Mouse (Mus musculus): ENCODE results near the gene Slc44a5. TPM values are rescaled to one million over a fixed set of nuclear protein-coding genes. Genes with fewer than 3 reads are reported as not detected.
"Not testable (repeated sequence)": the region's sequence is repeated elsewhere in the genome, so short reads cannot be mapped to it uniquely, and the experiment has no call there.

Slc44a5 gene
- polyA plus RNA-seq, 1 experiment from 2014 or later = 0.73 TPM

DNA sequence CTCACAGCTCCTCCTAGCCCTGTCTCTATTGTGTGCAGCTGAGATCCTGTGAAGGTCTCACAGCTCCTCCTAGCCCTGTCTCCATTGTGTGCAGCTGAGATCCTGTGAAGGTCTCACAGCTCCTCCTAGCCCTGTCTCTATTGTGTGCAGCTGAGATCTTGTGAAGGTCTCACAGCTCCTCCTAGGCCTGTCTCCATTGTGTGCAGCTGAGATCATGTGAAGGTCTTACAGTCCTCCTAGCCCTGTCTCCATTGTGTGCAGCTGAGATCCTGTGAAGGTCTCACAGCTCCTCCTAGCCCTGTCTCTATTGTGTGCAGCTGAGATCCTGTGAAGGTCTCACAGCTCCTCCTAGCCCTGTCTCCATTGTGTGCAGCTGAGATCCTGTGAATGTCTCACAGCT, 98.8 kb downstream of the Slc44a5 start:
- H3K4me3 ChIP-seq; H3K9me3 ChIP-seq; ATAC-seq (ENCODE audit: insufficient number of reproducible peaks, low FRiP score, low TSS enrichment, low read depth); H3K4me2 ChIP-seq; H3K9ac ChIP-seq; H3K4me1 ChIP-seq; H3K27me3 ChIP-seq; H3K36me3 ChIP-seq; H3K27ac ChIP-seq: not testable (repeated sequence)

DNA sequence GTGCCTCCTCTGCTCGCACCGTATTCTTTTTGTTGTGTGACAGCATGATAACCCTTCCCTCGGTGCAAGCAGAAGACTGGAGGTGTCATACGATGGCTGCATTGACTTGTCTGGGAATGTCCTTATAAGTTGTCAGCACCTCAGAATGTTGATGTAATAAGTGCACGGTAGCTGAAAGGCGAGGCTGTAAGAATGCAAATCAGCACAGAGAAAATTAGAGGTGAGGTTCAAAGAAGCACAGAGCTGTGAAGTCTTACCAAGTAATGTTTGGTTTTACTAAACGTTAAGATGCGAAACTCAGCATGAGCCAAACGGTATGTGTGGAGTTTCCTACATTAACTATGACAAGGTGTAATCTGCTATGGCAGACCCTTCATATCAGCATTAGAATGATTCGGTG, 102.5 kb downstream of the Slc44a5 start:
- H3K4me1 ChIP-seq = no peaks in the 10 kb centered on the region
- no peak overlapping the region for H3K4me2 ChIP-seq
- H3K36me3 ChIP-seq = no peaks in the 10 kb centered on the region
- H3K9ac ChIP-seq = no peak overlapping the region
- 69% methylated on average over 10 of the region's 10 CpGs for WGBS
- no peak overlapping the region for H3K27ac ChIP-seq
- no peak overlapping the region for H3K4me3 ChIP-seq
- no peaks in the 10 kb centered on the region for H3K9me3 ChIP-seq
- H3K27me3 ChIP-seq = no peaks in the 10 kb centered on the region
- ATAC-seq (ENCODE audit: insufficient number of reproducible peaks, low FRiP score, low TSS enrichment, low read depth) = no peak

GRCm38 (mm10) chr3:154081687-154082086, 108.5 kb downstream of the Slc44a5 start:
- WGBS = 90% methylated on average over 12 of the region's 12 CpGs
- no peaks in the 10 kb centered on the region for H3K9me3 ChIP-seq
- H3K4me3 ChIP-seq = no peak overlapping the region
- H3K27ac ChIP-seq = no peak overlapping the region
- no peaks in the 10 kb centered on the region for H3K27me3 ChIP-seq
- ATAC-seq (ENCODE audit: insufficient number of reproducible peaks, low FRiP score, low TSS enrichment, low read depth) = no peak
- no peaks in the 10 kb centered on the region for H3K4me1 ChIP-seq
- H3K36me3 ChIP-seq = no peaks in the 10 kb centered on the region
- H3K9ac ChIP-seq = no peak overlapping the region
- H3K4me2 ChIP-seq = no peak overlapping the region

DNA sequence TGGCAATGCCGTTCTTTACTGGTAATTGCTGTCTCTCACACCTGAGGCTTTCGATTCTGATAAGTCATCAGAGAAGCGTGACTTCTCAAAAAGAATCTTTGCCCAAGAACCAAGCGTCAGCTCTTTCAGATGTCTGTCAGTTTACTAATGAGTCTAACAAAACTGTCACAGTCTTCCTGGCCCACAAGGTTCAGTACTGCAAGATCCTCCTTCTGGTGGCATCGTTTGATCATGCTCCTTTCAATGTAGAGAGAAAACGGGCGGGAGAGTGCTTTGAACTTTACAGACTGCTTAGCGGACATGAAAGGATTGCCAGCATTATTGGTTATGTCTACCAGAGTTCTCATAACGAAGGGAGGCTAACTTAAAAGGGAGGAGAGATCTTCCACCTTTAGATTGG, 109.0 kb downstream of the Slc44a5 start:
- WGBS = 36% methylated on average over 9 of the region's 9 CpGs
- no peak for ATAC-seq (ENCODE audit: insufficient number of reproducible peaks, low FRiP score, low TSS enrichment, low read depth)
- no peaks in the 10 kb centered on the region for H3K36me3 ChIP-seq

GRCm38 (mm10) chr3:154082961-154083360, 109.7 kb downstream of the Slc44a5 start:
- Histone ChIP-seq H3K4me1 (no peaks in the 10 kb centered on the region), H3K9me3 (no peaks in the 10 kb centered on the region), H3K27ac (no peak overlapping the region), H3K27me3 (no peaks in the 10 kb centered on the region), H3K9ac (no peak overlapping the region), H3K4me3 (no peak overlapping the region), H3K36me3 (no peaks in the 10 kb centered on the region), H3K4me2 (no peak overlapping the region)
- no peak for ATAC-seq (ENCODE audit: insufficient number of reproducible peaks, low FRiP score, low TSS enrichment, low read depth)
- 67% methylated on average over 7 of the region's 7 CpGs for WGBS

More for the DNA sequence above, 109.0 kb downstream of the Slc44a5 start:
- Histone ChIP-seq H3K9ac (no peak overlapping the region), H3K4me2 (no peak overlapping the region), H3K4me3 (no peak overlapping the region), H3K9me3 (no peaks in the 10 kb centered on the region), H3K27me3 (no peaks in the 10 kb centered on the region), H3K4me1 (no peaks in the 10 kb centered on the region), H3K27ac (no peak overlapping the region)

- H3K4me2 ChIP-seq = no peak overlapping the region
- H3K4me3 ChIP-seq = no peak overlapping the region
- no peaks in the 10 kb centered on the region for H3K9me3 ChIP-seq
- peaks cover 4% of the 10 kb centered on the region; the same call in 1 of the 2 replicates for H3K4me1 ChIP-seq
- 76% methylated on average over 5 of the region's 5 CpGs for WGBS
- H3K9ac ChIP-seq = no peak overlapping the region
- no peak for ATAC-seq (ENCODE audit: insufficient number of reproducible peaks, low FRiP score, low TSS enrichment, low read depth)
- no peak overlapping the region for H3K27ac ChIP-seq
- no peaks in the 10 kb centered on the region for H3K27me3 ChIP-seq
- no peaks in the 10 kb centered on the region for H3K36me3 ChIP-seq
These were observed 116.8 kb downstream of the Slc44a5 start for GRCm38 (mm10) chr3:154089996-154090395.

GRCm38 (mm10) chr3:154091468-154092338, 118.5 kb downstream of the Slc44a5 start:
- H3K9me3 ChIP-seq = no peaks in the 10 kb centered on the region
- no peaks in the 10 kb centered on the region for H3K27me3 ChIP-seq
- no peaks in the 10 kb centered on the region for H3K36me3 ChIP-seq
- 64% methylated on average over 15 of the region's 15 CpGs for WGBS
- H3K9ac ChIP-seq = no peak overlapping the region
- peaks cover 4% of the 10 kb centered on the region; the same call in 1 of the 2 replicates for H3K4me1 ChIP-seq
- H3K4me2 ChIP-seq = no peak overlapping the region
- ATAC-seq (ENCODE audit: insufficient number of reproducible peaks, low FRiP score, low TSS enrichment, low read depth) = no peak
- H3K4me3 ChIP-seq = no peak overlapping the region
- no peak overlapping the region for H3K27ac ChIP-seq

- Histone ChIP-seq H3K4me2 (no peak overlapping the region), H3K36me3 (no peaks in the 10 kb centered on the region), H3K4me1 (peaks cover 4% of the 10 kb centered on the region; the same call in 1 of the 2 replicates), H3K27ac (no peak overlapping the region), H3K9me3 (no peaks in the 10 kb centered on the region), H3K27me3 (no peaks in the 10 kb centered on the region), H3K4me3 (no peak overlapping the region), H3K9ac (no peak overlapping the region)
- no peak for ATAC-seq (ENCODE audit: insufficient number of reproducible peaks, low FRiP score, low TSS enrichment, low read depth)
- 53% methylated on average over 7 of the region's 7 CpGs for WGBS
These were observed 119.2 kb downstream of the Slc44a5 start for GRCm38 (mm10) chr3:154092466-154092865.

- no peak for ATAC-seq (ENCODE audit: insufficient number of reproducible peaks, low FRiP score, low TSS enrichment, low read depth)
- H3K4me2 ChIP-seq = no peak overlapping the region
- no peaks in the 10 kb centered on the region for H3K36me3 ChIP-seq
- H3K27me3 ChIP-seq = no peaks in the 10 kb centered on the region
- H3K27ac ChIP-seq = no peak overlapping the region
- H3K9me3 ChIP-seq = no peaks in the 10 kb centered on the region
- no peak overlapping the region for H3K4me3 ChIP-seq
- H3K4me1 ChIP-seq = peaks cover 4% of the 10 kb centered on the region; the same call in 1 of the 2 replicates
- WGBS = 43% methylated on average over 8 of the region's 8 CpGs
- H3K9ac ChIP-seq = no peak overlapping the region
These were observed 120.6 kb downstream of the Slc44a5 start for GRCm38 (mm10) chr3:154093745-154094322.

DNA sequence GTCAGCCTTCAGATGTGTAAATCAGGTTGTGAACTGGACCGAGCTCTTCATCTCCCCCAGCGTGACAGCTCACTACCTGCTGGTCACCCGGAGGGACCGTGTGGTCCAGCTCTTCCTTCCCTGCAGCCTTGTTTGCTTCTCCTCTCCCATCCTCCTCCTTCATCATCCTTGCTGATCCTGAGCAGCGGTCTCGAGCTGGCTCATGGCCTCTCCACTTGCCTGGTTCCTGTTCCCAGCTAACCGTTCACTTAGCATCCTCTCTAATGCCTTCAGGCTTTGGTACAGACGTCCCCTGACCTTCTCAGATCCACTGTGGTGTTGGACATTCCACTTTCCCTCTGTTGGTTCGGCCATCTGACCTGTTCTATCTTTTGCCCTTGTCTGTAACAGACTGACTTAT, 128.4 kb downstream of the Slc44a5 start:
- Histone ChIP-seq H3K36me3 (no peaks in the 10 kb centered on the region), H3K4me1 (no peaks in the 10 kb centered on the region), H3K4me3 (no peak overlapping the region), H3K27me3 (no peaks in the 10 kb centered on the region), H3K27ac (no peak overlapping the region), H3K4me2 (no peak overlapping the region), H3K9ac (no peak overlapping the region), H3K9me3 (no peaks in the 10 kb centered on the region)
- WGBS = 76% methylated on average over 9 of the region's 9 CpGs
- ATAC-seq (ENCODE audit: insufficient number of reproducible peaks, low FRiP score, low TSS enrichment, low read depth) = no peak

DNA sequence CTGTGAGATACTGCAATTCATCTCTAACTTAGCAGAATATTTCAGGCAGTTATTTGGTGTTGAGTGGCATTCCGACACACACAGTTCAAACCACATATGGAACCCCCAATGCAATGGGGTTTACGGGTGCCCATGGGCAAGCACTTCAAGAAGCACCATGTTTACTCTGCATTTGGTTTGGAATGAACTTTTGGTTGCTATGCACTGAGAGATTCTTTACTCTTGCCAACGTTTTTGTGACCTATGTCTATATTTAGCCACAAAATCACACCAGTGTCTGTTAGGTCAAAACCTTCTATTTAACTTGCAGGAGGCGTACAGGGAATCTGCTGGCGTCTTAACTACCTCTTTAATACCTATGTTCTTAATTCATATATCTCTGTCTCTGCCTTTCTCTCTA, 137.3 kb downstream of the Slc44a5 start:
- Histone ChIP-seq H3K27me3 (no peaks in the 10 kb centered on the region), H3K27ac (no peak overlapping the region), H3K36me3 (no peaks in the 10 kb centered on the region), H3K4me3 (no peak overlapping the region), H3K9me3 (no peaks in the 10 kb centered on the region), H3K4me2 (no peak overlapping the region), H3K9ac (no peak overlapping the region), H3K4me1 (no peaks in the 10 kb centered on the region)
- WGBS = 52% methylated on average over 5 of the region's 5 CpGs
- ATAC-seq (ENCODE audit: insufficient number of reproducible peaks, low FRiP score, low TSS enrichment, low read depth) = no peak

- Histone ChIP-seq H3K27me3 (no peaks in the 10 kb centered on the region), H3K9ac (no peak overlapping the region), H3K4me2 (no peak overlapping the region), H3K27ac (no peak overlapping the region), H3K36me3 (no peaks in the 10 kb centered on the region), H3K9me3 (no peaks in the 10 kb centered on the region), H3K4me1 (no peaks in the 10 kb centered on the region), H3K4me3 (no peak overlapping the region)
- 29% methylated on average over 5 of the region's 5 CpGs for WGBS
- ATAC-seq (ENCODE audit: insufficient number of reproducible peaks, low FRiP score, low TSS enrichment, low read depth) = no peak
These were observed 138.0 kb downstream of the Slc44a5 start for GRCm38 (mm10) chr3:154111221-154111620.
